Mouse (Mus musculus): ENCODE measurements at regions not wholly inside any gene's neighbourhood (a gene's known extent, or its start where the extent isn't known, plus 50 kb on each side); places are given as distances from the start of the nearest gene placed in this dataset.

- DNase-seq (ENCODE audit: extremely low spot score): no peak
These were observed 71.3 kb downstream of the Gm6760 start for GRCm38 (mm10) chrX:64080717-64081116.

GRCm38 (mm10) chrX:64058389-64058788, 93.6 kb downstream of the Gm6760 start:
- DNase-seq (ENCODE audit: extremely low spot score): peak; percentile 1

DNA sequence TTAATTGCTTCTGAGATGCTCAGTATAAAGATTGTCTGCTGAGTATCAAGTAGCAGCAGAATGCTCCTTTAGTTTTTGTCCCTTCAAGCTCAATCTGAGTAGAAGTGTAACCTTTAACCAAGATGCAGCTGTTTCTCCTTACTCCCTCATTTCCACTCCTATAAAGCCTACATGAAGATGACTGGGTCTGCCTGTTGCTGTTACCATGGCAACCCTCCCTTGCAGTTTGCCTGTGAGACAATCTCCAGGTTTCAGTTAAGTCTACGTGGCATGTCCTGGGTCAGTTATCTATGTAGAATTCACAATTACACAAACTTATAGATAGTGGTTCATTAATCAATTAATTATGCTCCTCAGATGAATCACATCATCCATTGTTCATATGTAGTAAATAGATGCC, 95.2 kb downstream of the Gm6760 start:
- no peak for DNase-seq (ENCODE audit: extremely low spot score)

Data from embryo, embryonic 9.5 days (tissue).